Mouse (Mus musculus): ENCODE measurements around the gene Mmp15.

GRCm38 (mm10) chr8:95326822-95327221 is 25.2 kb upstream of the Mmp15 start:
- TF ChIP-seq POLR2A (IDR thresholded peaks at IDR 0.05; ENCODE audit: insufficient read depth, low read depth, low read length) (no peak), CTCF (IDR thresholded peaks at IDR 0.05) (no peak)
